Mouse (Mus musculus) A20 (cell line): Measurements from ENCODE around the gene Ccdc28b.

Source experiments
- DNase-seq: peaks from one replicate; pipeline ENCODE4 v3.0.0-alpha.2; 2011; ENCODE audit warnings: low read depth, low spot score

The Ccdc28b gene

GRCm38 (mm10) chr4:129586943-129587342 lies 36.8 kb downstream of the Ccdc28b start:
- DNase-seq, result no peak

GRCm38 (mm10) chr4:129585773-129586172 lies 38.0 kb downstream of the Ccdc28b start:
- DNase-seq, result peak; percentile 42

- peak; percentile 94 for DNase-seq
These were observed 38.7 kb downstream of the Ccdc28b start for GRCm38 (mm10) chr4:129584884-129585608.

GRCm38 (mm10) chr4:129584370-129584769 lies 39.4 kb downstream of the Ccdc28b start:
- peak; percentile 82 for DNase-seq

GRCm38 (mm10) chr4:129582251-129582650 lies 41.5 kb downstream of the Ccdc28b start:
- DNase-seq, result peak; percentile 68

GRCm38 (mm10) chr4:129580347-129580746 lies 43.4 kb downstream of the Ccdc28b start:
- DNase-seq, result peak; percentile 96

GRCm38 (mm10) chr4:129578466-129578865 lies 45.3 kb downstream of the Ccdc28b start, which contains the start of gene Fam167b:
Gene Fam167b, minus strand, starts transcription at chr4:129578549.
- no peak for DNase-seq

- DNase-seq, result no peak
These were observed 46.1 kb downstream of the Ccdc28b start for GRCm38 (mm10) chr4:129577688-129578087.

- peak; percentile 91 for DNase-seq
These were observed 46.8 kb downstream of the Ccdc28b start for GRCm38 (mm10) chr4:129576863-129577491.

GRCm38 (mm10) chr4:129575171-129575844 lies 48.4 kb downstream of the Ccdc28b start:
- peak; percentile 90 for DNase-seq

GRCm38 (mm10) chr4:129573430-129573829 lies 50.3 kb downstream of the Ccdc28b start, which contains the start of gene Lck:
Gene Lck, minus strand, starts transcription at chr4:129573641.
- DNase-seq, result no peak

GRCm38 (mm10) chr4:129573093-129573370 lies 50.7 kb downstream of the Ccdc28b start:
- DNase-seq, result no peak

GRCm38 (mm10) chr4:129572236-129573092 lies 51.3 kb downstream of the Ccdc28b start:
- no peak for DNase-seq

GRCm38 (mm10) chr4:129571551-129572084 lies 52.1 kb downstream of the Ccdc28b start:
- no peak for DNase-seq

- no peak for DNase-seq
These were observed 53.7 kb downstream of the Ccdc28b start for GRCm38 (mm10) chr4:129570028-129570427.
